Mouse (Mus musculus) T-cell, adult 2 months (primary cell): ENCODE measurements around the gene Kcnj16.

Source experiments
- DNase-seq: peaks from one replicate; pipeline ENCODE4 v3.0.0; 2022; ENCODE audit warnings: low spot score

Kcnj16 gene

DNA sequence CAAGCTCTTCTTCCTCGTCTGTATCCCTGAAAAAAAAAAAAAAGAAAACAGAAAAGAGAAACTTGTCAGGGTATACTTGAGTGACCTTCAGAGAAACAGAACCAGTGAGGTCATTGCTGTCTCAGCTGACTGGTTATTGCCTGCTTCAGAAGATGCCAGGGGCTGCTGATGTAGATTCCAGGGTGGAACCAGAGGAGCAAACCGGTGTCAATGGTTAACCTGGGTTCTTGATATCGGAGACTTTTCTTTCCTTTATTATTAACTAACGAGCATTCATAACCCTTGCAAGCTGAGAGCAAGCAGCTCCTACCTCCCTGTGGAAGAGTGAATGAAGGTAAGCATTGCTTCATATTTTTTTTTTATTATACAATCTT, at the start of gene Kcnj16:
Gene Kcnj16 (plus strand): TSS at position 272 of the 374 bp plus-strand sequence.
- no peak for DNase-seq

GRCm38 (mm10) chr11:110918808-110919465, 48.9 kb upstream of the Kcnj16 start:
- DNase-seq, result peak; percentile 38

DNA sequence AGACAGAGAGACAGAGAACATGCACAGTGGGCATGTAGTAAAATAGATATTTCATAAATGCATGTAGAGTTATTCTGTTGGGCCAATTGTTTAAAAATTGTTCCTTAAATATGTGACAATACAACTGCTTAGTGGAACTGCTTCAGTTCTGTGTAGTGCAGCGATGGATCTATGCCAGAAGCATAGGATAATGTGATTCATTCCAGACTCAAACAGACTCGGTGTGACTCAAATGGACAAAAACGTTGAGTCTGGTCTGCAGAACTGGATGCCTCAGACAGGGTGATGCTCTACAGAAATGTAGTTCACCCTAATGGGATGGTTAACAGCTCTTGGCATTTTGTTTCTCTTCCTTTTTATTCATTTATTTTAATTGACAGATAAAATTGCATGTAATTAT, 32.1 kb upstream of the Kcnj16 start:
- no peak for DNase-seq

- no peak for DNase-seq
These were observed 25.6 kb upstream of the Kcnj16 start for GRCm38 (mm10) chr11:110942280-110942679.

DNA sequence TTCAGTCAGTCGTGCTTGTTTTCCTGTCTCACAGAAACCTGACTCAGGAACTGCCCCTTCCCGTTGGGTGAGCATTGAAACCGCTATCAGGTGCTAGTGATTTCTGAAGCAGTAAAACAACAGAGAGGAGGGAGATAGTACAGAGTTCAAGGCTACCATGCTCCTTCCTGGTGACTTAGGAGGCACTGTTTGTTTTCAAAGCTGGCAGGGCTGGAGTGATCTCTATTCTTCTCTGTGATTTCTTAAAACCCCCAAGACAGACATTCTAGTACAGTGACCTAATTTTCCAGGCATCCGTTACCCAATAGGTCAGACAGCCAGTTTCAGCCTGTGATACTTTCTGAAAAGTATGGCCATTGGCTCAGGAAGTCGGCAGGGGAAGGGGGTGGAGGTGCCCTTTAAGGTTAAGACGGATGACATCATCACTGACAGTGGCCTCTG, 25.1 kb upstream of the Kcnj16 start:
- no peak for DNase-seq

GRCm38 (mm10) chr11:110956665-110957064, 11.2 kb upstream of the Kcnj16 start:
- no peak for DNase-seq

DNA sequence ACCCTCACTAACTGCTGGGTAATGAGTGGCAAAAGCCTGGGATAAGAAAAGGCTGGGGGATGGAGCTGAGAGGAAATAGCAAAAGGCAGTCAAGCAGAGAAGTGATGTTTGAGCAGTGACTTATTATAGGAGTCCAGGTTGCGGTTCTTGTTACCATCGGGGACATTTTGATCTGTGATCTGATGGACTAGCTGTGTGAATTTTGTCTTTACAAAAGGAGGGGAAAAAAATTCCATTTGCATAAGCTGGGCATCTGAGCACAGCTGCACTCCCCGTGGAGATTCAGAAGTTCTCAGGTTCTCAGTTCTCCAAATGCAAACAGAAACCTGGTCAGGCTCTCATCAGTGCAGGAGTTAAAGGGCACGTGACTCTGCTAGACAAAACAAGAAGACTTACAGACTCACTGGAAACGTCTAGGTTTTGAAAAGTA, 6.2 kb upstream of the Kcnj16 start:
- no peak for DNase-seq

DNA sequence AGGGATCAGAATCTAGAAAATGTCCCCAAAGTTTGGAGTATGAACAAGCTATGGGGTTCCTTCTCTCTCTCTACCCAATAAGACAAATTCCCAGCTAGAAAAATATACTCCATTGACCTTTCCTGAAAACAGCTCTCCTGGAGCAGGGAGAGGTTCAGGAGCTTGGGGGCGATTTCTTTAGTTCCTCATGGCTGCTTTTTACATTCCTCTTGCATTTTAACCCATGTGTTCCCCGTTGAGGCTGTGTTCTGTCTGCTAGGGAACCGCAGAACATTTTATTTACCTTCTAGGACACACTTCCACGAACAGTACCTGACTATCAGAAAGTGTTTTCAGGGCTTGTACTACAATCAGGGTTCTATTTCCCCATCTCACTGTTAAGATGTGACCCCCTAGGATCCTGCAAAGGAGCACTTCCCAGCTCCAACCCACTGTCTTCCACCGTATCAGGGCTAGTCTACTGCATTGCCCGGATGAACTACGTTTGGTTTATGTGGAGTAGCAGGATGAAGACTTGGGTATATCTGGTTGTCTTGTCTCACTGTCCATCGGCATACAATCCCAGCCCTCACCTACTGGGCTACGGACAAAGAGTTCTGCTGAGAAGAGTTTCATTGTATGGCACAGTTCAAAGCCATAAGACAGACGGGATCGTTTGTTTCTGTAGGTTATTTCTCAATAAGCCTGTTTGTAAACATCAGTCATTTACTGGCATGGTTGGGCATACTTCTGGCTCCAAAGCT, 643 bp upstream of the Kcnj16 start:
- no peak for DNase-seq

GRCm38 (mm10) chr11:110968901-110969300, 1.1 kb downstream of the Kcnj16 start:
- DNase-seq, result no peak

DNA sequence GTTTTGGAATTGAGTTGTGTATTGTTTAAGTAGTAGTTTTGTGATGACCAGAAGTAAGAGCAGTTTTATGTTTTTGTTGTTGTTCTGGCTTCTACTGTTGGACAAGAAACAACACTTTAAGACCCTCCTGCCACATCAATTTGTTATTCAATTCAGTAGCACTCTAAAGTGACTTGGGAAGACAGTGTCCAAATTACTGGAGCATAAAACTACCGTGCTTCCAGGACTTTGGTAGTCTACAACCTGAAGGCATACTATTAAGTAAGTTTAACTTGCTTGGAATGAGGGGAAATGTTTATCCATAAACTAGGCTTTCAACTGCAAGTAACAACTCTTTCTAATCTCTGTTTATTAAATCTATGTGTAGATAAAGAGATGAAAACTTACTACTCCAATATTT, 17.7 kb downstream of the Kcnj16 start:
- DNase-seq, result no peak

GRCm38 (mm10) chr11:110985949-110986348, 18.1 kb downstream of the Kcnj16 start:
- DNase-seq, result no peak

DNA sequence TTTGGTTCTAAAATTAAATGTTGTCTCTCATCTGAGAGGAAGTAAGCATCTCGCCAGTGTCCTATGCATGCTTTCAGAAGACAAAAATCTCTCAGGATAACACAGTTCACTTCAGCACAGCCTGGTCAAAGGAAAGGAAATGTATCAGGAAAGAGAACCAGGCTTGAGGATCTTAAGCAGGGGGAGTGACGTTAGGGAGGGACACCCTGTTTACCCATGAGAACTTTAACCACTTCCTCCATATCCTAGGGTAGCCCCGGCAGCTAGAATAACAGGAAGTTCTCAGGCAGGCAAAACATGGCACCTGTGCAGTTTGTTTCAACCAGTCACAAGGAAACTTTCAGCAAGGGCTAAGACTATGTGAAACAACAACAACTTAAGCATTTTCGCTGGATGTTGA, 25.8 kb downstream of the Kcnj16 start:
- peak; percentile 83 for DNase-seq

DNA sequence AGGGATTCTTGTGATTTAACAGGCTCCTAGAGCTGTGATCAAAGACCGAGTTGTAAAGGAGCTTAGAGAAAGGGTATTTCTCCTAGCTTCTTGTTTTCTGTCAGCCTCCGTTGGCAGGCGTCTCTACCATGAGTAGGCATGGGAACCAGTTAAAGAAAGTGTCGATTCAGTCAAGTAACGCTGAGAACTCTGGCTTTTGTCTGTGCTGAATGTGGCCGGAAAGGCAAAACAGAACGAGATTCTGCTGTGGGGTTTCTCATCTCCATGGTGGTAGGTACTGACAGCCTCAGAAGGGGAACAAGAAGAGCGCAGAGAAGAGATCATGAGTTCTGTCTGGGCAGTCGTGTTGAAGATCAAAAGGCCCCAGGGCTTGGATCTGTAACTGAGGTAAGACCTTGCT, 29.4 kb downstream of the Kcnj16 start:
- DNase-seq, result peak; percentile 63

GRCm38 (mm10) chr11:111005103-111005502, 37.3 kb downstream of the Kcnj16 start:
- DNase-seq, result no peak

DNA sequence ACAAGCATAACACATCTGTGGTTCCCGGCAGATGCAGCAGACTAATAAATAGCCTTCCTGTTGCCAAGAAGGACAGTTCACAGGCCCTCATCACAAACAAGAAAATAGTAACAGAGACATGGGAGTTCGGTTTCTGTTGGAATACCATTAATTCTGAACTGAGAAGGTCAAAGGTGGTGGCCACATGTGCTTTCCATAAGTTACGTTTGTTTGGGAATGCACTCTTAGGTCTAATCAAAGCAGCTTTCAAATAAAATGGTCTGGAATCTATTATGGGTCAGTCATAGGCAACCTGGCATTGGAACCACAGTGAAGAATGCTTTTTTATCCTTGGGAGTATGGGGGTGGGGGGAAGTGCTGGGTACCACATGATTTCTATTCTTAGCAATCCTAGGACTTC, 41.6 kb downstream of the Kcnj16 start:
- no peak for DNase-seq

DNA sequence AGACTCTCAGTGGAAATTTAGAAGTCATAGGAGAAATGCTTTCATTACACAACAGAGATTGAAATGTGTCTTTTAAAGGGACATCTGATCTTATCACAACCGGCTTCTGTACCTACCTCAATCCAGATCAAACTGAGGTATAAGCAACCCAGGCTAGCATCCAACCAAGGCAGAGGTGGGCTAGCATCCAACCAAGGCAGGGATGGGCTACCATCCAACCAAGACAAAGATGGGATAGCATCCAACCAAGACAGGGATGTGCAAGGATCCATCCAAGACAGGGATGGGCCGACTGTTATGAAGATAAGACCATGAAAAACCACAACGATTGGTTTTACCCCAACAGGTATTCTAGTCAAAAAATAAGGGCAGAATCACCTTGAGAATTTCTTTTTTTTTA, 48.4 kb downstream of the Kcnj16 start:
- DNase-seq, result no peak

DNA sequence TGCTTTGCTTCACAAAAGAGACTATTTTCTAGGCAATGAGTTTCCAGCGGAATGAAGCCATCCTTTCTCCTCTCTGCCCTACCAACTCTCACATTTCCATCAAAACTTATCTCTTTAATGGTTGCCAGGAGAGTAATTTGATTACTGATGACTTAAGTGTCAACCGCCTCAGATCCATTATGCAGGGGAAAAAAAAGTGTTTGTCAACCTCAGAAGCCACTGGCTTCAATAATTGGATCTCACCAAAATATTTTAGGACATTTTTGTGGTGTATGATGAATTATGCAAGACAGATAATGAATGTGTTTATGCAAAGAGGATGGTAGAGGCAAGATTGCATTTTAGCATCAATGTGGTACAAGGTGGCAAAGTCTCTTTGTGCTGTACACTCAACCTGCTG, 52.4 kb downstream of the Kcnj16 start:
- DNase-seq, result no peak

DNA sequence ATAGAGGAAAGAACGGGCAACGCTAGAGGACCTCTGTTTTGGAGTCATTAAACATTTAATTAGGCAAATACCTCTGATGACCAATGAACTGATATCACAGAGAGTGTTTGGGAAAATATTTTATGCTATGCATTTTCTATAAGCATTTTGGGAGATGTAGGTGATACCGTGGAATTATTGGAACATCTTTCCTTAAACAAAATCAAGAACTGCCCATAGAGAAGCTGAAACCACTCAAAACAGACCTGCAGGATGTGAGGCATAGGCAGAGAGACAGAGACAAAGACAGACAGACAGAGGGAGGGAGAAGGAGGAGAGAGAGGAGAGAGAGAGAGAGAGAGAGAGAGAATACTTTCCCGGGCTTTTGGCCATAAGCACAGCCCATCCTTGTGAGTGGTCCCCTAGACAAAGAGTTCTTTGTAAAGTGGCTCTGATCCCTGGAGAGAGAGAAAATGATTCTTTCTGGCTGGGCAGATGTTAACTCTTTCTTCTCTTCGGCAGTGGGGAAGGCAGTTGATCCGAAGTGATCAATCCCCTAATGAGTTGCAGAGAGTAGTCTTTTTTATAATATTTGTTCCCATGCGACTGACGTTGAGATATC, 54.9 kb downstream of the Kcnj16 start:
- no peak for DNase-seq

- DNase-seq, result no peak
These were observed 74.3 kb downstream of the Kcnj16 start for GRCm38 (mm10) chr11:111042175-111042574.

- no peak for DNase-seq
These were observed 75.5 kb downstream of the Kcnj16 start for GRCm38 (mm10) chr11:111043298-111043697.

DNA sequence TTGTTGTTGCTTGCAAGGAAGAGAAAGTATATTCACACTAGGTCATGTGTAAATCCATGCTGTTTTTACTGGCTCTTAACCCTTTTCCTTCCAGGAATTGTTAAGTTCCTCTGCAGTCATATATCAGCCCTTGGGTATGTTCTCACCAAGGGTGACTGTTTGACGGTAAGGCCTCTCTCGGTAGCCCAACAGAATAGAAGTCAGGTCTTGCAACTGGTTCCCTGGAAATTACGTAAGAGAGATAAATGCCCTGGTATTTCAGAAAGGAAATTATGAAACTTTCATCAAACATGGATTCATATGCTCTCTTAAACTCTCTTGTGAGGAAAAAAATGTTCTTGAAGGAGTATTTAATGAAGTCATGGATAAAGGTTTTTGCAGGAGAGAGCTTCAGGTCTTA, 86.4 kb downstream of the Kcnj16 start:
- DNase-seq, result no peak

GRCm38 (mm10) chr11:111054854-111055822, 87.3 kb downstream of the Kcnj16 start:
- DNase-seq, result no peak
